Mouse (Mus musculus): Measurements from ENCODE around the gene Camkmt.

GRCm38 (mm10) chr17:85142495-85143111 is 52.3 kb downstream of the Camkmt start:
- no peak for TF ChIP-seq CTCF (IDR thresholded peaks at IDR 0.05; ENCODE audit: control insufficient read depth, insufficient read depth, insufficient replicate concordance, low read depth, low read length)
- no peak for TF ChIP-seq POLR2A (IDR thresholded peaks at IDR 0.05; ENCODE audit: control insufficient read depth, low read depth, low read length)
